Mouse (Mus musculus) kidney, postnatal 10 days (tissue): ENCODE data around the gene Pds5b.
A peak's percentile ranks its signal among the peaks of the same experiment; 100 is the strongest.
"Not testable (repeated sequence)": the region's sequence is repeated elsewhere in the genome, so short reads cannot be mapped to it uniquely, and the experiment has no call there.

Source experiments
- DNase-seq: peaks from one replicate; pipeline ENCODE4 v3.0.0; 2021; ENCODE audit warnings: mixed read lengths

Pds5b gene

DNA sequence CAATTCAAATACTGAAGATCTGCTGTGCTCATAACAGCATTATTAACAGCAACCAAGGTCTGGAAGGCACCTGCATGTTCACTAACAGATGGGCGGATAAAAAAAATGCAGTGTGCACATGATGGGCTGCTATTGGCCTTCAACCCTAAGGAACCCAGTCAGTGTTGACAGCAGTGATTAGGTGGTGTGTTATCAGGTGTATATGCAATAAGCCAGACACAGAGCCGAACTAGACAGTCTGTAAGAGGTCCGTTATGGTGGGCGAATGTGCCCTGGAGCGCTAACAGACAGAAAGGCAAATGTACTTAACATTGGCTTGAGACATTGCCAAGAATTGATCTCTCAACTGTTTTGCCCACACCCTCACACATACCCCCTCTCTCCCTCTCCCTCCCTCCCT is 156.0 kb downstream of the Pds5b start:
- no peak for DNase-seq

DNA sequence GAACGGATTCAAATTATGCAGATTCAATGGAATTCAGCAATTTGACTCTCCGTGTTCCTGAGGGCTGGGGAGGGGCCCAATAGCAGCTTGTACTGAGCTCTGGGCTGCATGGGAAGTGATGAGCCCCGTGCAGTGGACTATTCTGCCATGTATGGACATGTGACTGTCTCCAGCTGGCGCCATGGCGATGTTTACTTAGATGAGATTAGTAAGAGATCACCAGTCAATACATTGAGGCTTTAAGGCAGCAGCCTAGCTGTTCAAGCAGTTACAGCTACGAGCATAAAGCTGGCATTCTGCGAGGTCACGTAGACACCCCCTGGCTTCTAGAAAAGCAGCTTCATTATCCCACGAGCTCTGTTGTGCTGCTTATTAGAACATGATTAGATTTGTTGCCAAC is 157.2 kb downstream of the Pds5b start:
- no peak for DNase-seq

DNA sequence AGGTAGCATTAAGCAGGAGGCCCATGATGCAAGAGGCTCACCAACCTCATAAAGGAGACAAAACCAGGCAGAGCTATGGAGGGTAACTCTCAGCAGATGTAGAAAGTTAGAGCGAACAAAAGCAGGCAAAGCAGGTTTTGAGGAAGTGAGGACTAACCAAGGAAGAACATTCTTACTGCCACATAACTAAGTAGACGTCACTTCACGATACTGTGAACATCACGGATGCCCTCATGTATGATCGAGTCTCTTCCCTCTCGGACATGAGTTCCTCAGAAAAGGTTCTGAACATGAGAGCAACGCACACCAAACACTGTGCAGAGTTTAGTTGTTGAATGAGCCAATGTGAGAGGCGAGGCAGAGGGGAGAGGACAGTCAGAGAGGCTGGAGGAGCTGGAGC is 163.2 kb downstream of the Pds5b start:
- DNase-seq = no peak

DNA sequence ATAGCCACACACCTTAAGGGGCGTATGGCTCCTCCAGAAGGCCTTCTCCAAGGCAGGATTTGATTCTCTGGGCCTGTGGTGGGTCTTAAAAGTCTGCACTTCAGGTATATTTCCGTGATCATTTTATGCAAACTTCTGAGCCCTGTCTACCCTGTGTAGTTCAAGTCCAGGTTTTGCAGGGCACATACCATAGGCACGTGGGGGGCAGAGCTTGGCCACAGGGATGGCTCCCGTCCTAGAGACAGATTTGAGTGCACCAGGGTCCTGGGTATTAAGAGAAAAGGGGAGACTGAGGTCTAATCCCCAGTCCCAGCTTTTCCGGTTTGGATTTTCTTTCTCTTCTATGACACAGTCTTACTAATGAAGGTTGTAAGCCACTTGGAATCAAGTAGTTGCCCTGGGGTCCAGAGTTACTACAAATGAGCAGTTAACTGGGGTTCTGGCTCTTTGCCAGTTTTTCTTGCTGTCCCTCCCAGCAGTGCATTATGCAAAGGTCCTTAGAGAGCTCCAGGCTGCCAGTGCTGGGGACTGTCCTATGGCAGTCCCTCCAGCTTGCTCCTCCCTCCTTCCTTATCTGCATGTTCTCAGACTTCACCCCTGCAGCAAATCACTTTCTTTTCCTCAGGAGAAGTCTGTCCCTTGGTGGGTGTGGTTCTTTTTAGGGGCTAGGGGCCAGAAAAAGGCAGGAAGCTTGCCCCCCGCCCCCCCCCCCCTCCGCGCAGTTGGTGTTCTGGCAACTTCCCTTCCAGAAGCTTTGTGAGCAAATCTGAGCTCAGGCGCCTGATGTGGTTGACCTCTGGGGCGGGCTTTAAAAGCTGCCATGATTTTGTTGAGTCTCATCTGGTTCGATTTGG is 166.4 kb downstream of the Pds5b start:
- DNase-seq = peak; percentile 63

DNA sequence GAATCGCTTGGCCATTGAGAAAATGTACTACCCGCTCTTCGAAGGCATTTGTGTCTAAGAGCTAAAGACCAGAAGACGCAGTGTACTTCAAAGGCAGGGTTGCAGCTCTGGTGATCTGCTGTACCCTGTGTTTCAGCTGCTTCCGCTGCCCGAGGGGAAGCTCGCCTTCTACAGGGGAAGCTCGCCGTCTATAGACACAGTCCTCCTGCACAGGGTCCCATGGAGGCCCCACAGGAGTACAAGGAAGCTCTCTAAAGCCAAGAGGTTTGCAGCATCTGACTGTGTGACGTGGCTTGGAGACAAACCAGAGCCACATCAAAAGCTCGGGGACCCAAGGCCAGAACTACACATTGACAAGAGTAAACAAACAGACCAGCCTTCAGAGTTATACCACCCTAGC is 167.1 kb downstream of the Pds5b start:
- peak; percentile 37 for DNase-seq

DNA sequence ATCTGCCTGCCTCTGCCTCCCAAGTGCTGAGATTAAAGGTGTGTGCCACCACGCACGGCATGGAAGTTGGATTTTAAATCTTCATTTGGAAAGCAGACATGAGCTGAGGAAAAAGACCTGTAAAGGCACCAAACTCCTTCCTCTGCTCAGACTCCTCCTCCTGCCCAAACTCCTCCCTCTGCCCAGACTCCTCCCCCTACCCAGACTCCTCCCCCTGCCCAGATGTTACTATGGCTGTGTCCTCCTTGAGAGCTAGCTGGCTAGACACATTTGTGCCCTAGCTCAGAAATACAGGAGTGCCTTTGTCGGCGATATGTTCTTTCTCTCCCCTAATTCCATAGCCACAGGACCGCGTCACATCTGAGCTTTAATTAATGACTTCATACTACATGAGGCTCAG is 172.4 kb downstream of the Pds5b start:
- no peak for DNase-seq

DNA sequence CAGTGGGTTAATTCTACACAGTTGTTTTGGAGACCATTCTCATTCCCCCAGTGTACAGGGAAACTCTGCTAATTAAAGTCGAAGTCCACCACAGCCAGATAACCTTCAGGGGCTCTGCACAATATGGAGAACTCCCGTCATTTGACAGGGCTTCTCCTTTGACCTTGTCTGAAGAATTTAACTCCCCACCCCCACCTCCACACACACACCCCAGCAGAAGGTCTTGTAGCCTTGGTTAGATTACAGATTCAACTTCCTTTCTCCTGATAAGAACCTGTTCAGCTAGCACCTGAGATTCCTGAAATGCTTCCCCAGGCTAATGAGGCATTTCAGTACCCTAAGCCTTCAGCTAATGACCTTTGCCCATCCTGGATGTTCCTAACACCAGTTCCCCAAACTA is 177.3 kb downstream of the Pds5b start:
- DNase-seq = no peak

DNA sequence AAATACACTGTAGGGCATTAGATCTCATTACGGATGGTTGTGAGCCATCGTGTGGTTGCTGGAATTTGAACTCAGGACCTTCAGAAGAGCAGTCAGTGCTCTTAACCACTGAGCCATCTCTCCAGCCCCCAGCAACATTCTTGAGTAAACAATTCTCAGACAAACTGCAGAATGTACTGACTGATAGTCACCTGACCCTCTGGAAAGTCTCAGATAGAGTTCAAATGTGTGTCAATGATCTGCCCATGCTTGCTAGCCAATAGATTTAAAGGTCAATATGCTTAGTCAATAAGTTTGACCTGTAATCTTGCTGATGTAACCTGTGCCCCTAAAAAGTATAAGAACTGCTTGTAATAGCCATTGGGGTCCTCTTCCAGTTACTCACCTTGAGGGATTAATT is 178.6 kb downstream of the Pds5b start:
- not testable (repeated sequence) for DNase-seq

DNA sequence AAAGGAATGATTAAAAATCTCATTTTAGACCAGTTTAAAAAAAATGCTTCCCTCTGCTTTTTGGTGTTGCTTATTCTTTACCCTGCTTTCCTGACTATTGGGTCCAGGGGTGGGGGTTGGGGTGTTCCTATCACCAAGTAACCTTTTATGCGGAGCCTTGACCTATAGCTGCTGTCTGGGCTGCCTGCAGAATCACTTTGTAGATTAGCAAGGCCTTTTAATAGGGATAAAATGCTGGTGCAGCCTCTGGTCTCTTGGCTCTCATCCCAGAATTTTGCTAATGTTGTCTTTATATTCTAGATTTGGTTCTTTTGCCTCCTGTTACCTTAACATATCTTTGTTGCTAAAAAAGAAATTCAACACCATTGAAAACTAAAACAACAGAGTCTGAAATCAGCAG is 181.0 kb downstream of the Pds5b start:
- DNase-seq = peak; percentile 19

DNA sequence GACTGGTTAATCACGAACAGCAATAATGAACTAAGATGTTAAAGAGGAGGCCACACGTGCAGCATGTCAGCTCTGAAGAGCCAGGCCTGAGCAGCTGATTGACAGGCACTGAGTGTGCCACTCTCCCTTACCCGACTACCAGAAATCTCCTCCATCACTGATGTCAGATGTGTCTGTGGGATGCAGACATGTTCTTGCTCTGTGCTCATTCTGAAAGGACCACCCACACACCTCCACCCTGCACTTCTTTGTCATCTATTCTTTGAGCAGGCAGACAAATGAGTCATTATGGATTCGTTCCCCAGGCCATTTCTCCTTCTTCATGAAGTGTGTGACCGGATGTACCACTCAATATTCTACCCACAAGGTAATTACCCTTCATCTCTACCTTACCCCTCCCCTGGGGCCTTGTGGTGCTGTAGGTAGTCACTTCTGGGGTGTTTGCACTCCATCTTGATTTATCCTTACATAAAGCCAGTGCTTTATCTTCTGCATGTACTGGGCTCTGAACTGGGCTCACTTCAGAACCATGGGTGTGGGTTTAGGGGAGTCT is 186.2 kb downstream of the Pds5b start:
- DNase-seq = no peak
